Mouse (Mus musculus) midbrain, embryonic 12.5 days (tissue): Measurements from ENCODE around the gene Lca5l. TPM values are rescaled to one million over a fixed set of nuclear protein-coding genes. Genes with fewer than 3 reads are reported as not detected.
"Not testable (repeated sequence)": the region's sequence is repeated elsewhere in the genome, so short reads cannot be mapped to it uniquely, and the experiment has no call there.

Experiments used
- ATAC-seq: fragments of 200-750 bp; cut with Nextera tagmentation; 2 replicates; pipeline ENCODE4 v1.8.0; 2017; ENCODE audit warnings: low read depth, moderate TSS enrichment, moderate library complexity; ENCODE audit not compliant: low FRiP score
- H3K27ac ChIP-seq: fragments of 300-500 bp; sonication (generic); replicated peaks from 2 replicates; pipeline ENCODE4 v1.5.1; 2016; ENCODE audit warnings: mild to moderate bottlenecking
- H3K27me3 ChIP-seq: fragments of 300-500 bp; sonication (generic); 2 replicates; pipeline ENCODE4 v1.6.1; 2016; ENCODE audit warnings: mild to moderate bottlenecking
- H3K36me3 ChIP-seq: fragments of 300-500 bp; sonication (generic); 2 replicates; pipeline ENCODE4 v1.6.1; 2016
- H3K4me1 ChIP-seq: fragments of 300-500 bp; sonication (generic); 2 replicates; pipeline ENCODE4 v1.6.1; 2016
- H3K4me2 ChIP-seq: fragments of 300-500 bp; sonication (generic); replicated peaks from 2 replicates; pipeline ENCODE4 v1.6.1; 2016; ENCODE audit warnings: mild to moderate bottlenecking, moderate library complexity
- H3K4me3 ChIP-seq: fragments of 300-500 bp; sonication (generic); 2 replicates; pipeline ENCODE4 v1.5.1; 2016; ENCODE audit warnings: mild to moderate bottlenecking
- H3K9ac ChIP-seq: fragments of 300-500 bp; sonication (generic); replicated peaks from 2 replicates; pipeline ENCODE4 v1.6.1; 2016; ENCODE audit warnings: mild to moderate bottlenecking, moderate library complexity
- H3K9me3 ChIP-seq: fragments of 300-500 bp; sonication (generic); 2 replicates; pipeline ENCODE4 v1.6.1; 2016; ENCODE audit warnings: mild to moderate bottlenecking
- WGBS: fragments of 180-500 bp; shearing (Covaris S2); methylation state at CpG from one replicate; pipeline ENCODE4 v1.1.7; 2016; 5-methylcytosine and 5-hydroxymethylcytosine counted together
- polyA plus RNA-seq: library from polyadenylated mRNA; unstranded; fragments of >200 nt; fragmentation: Nextera tagmentation; extraction: Ambion mirVana; gene quantifications from 2 replicates; pipeline ENCODE4 v1.2.1, GENCODE M21; 2016

Lca5l gene
- polyA plus RNA-seq, 1 experiment from 2014 or later, result 1.6 TPM

- under 1% methylated on average over 68 of the region's 68 CpGs for WGBS
- Histone ChIP-seq H3K9ac (peak within 1 kb of the TSS; percentile 80), H3K9me3 (no peaks in the 10 kb centered on the region), H3K36me3 (no peaks in the 10 kb centered on the region), H3K27me3 (no peaks in the 10 kb centered on the region), H3K4me3 (peak within 1 kb of the TSS; percentile 87), H3K27ac (peak within 1 kb of the TSS; percentile 66), H3K4me1 (peaks cover 13% of the 10 kb centered on the region), H3K4me2 (peak within 1 kb of the TSS; percentile 74)
- peak; percentile 96 for ATAC-seq
Measured at GRCm38 (mm10) chr16:96145110-96145800, 46.8 kb downstream of the Lca5l start, which contains the start of gene Wrb. Wrb (plus strand) TSS chr16:96145407.

- not testable (repeated sequence) for H3K9ac ChIP-seq, H3K27ac ChIP-seq, H3K9me3 ChIP-seq, H3K36me3 ChIP-seq, H3K27me3 ChIP-seq
- H3K4me1 ChIP-seq, result peaks cover 13% of the 10 kb centered on the region
- 29% methylated on average over 6 of the region's 6 CpGs for WGBS
- peak; percentile 28 for ATAC-seq
- H3K4me3 ChIP-seq, result peak overlapping the region; percentile 87
- peak overlapping the region; percentile 74; the same call in 1 of the 2 replicates for H3K4me2 ChIP-seq
Measured at GRCm38 (mm10) chr16:96144748-96145109, 47.3 kb downstream of the Lca5l start.

DNA sequence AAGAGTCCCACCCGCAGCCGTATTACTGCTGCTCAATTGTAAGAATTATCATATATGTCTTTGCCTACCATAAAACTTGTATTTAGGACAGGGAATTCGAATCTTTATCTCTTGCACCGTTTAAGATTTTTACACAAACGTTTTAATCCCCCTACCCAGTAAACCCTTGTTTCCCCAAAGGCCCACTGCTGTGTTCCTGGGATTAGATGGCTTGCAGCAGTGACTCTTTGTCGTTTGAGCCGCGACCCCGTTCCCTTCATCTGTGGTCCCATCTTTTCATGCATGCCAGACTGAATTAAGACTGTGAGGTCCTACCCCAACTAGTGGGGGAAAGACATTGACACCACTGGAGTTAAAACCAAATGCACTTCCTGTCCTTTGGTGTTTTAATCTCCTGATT is 63.6 kb downstream of the Lca5l start:
- H3K4me1 ChIP-seq, result peaks cover 29% of the 10 kb centered on the region
- H3K4me3 ChIP-seq, result peak overlapping the region; percentile 95
- peak overlapping the region; percentile 97 for H3K9ac ChIP-seq
- no peak for ATAC-seq
- H3K27ac ChIP-seq, result peak overlapping the region; percentile 99
- 2% methylated on average over 9 of the region's 9 CpGs for WGBS
- peak overlapping the region; percentile 89 for H3K4me2 ChIP-seq
- no peaks in the 10 kb centered on the region for H3K9me3 ChIP-seq
- H3K36me3 ChIP-seq, result peaks cover 30% of the 10 kb centered on the region
- peaks cover 26% of the 10 kb centered on the region for H3K27me3 ChIP-seq

DNA sequence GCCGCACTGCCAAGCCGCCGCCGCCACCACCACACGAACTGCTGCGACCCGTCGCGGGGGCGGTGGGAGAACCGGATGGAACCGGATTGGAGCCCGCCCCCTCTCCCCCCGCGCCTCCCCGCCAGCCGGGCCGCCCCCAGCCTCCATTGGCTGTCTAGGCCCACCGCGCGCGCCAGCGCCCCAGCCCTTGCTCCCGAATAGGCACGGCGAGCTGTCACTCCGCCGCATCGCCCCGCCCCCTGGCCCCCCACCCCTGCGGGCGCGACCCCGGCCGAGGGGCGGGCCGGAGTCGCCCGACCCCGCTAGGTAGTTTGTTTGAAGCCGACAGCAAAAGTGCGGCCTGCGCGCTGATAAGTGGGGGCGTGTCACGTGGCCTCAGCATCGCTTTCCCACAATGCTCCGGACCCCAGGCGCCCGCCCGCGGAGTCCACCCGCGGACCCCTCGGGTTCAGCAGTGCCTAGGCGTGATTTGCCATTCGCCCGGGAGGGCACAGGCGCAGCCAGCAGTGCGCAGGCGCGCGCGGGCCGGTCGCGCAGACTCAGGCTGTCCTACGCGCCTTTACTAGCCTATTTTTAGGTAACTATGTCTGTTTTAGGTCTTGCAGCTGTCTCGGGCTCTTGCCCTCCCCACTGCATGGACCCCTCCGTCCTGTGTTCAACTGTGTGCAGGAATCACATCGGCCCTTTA is 64.3 kb downstream of the Lca5l start, which contains the start of gene Hmgn1:
Gene Hmgn1, minus strand, starts transcription at position 73 of the 688 bp plus-strand sequence.
- ATAC-seq, result peak; percentile 98
- peak within 1 kb of the TSS; percentile 97 for H3K9ac ChIP-seq
- H3K27ac ChIP-seq, result peak within 1 kb of the TSS; percentile 99
- H3K27me3 ChIP-seq, result peaks cover 26% of the 10 kb centered on the region
- peak within 1 kb of the TSS; percentile 89 for H3K4me2 ChIP-seq
- WGBS, result under 1% methylated on average over 53 of the region's 72 CpGs
- H3K4me3 ChIP-seq, result peak within 1 kb of the TSS; percentile 95
- peaks cover 36% of the 10 kb centered on the region for H3K36me3 ChIP-seq
- H3K9me3 ChIP-seq, result no peaks in the 10 kb centered on the region
- peaks cover 29% of the 10 kb centered on the region for H3K4me1 ChIP-seq

GRCm38 (mm10) chr16:96127288-96127656 is 64.8 kb downstream of the Lca5l start:
- peak; percentile 74 for ATAC-seq
- Histone ChIP-seq H3K4me2 (peak overlapping the region; percentile 89), H3K9ac (peak overlapping the region; percentile 97), H3K9me3 (no peaks in the 10 kb centered on the region), H3K4me1 (peaks cover 29% of the 10 kb centered on the region), H3K36me3 (peaks cover 41% of the 10 kb centered on the region), H3K27me3 (peaks cover 26% of the 10 kb centered on the region), H3K4me3 (peak overlapping the region; percentile 95), H3K27ac (peak overlapping the region; percentile 99)
- under 1% methylated on average over 51 of the region's 52 CpGs for WGBS

- Histone ChIP-seq H3K9me3 (no peaks in the 10 kb centered on the region), H3K4me2 (peak overlapping the region; percentile 89), H3K9ac (peak overlapping the region; percentile 97), H3K4me1 (peaks cover 29% of the 10 kb centered on the region), H3K27me3 (peaks cover 23% of the 10 kb centered on the region), H3K36me3 (peaks cover 44% of the 10 kb centered on the region), H3K27ac (peak overlapping the region; percentile 99), H3K4me3 (peak overlapping the region; percentile 95)
- 7% methylated on average over 19 of the region's 19 CpGs for WGBS
- no peak for ATAC-seq
Measured at GRCm38 (mm10) chr16:96126684-96127171, 65.3 kb downstream of the Lca5l start.

GRCm38 (mm10) chr16:96120022-96120623 is 71.9 kb downstream of the Lca5l start:
- 76% methylated on average over 4 of the region's 4 CpGs for WGBS
- Histone ChIP-seq H3K27me3 (no peaks in the 10 kb centered on the region), H3K27ac (no peak overlapping the region; the same call in 1 of the 2 replicates), H3K4me1 (0 out of 2 replicates have a peak, but pooled peaks cover 2% of the 10 kb centered on the region), H3K4me2 (no peak overlapping the region), H3K36me3 (peaks cover 48% of the 10 kb centered on the region), H3K4me3 (no peak overlapping the region), H3K9ac (no peak overlapping the region), H3K9me3 (no peaks in the 10 kb centered on the region)
- no peak for ATAC-seq

DNA sequence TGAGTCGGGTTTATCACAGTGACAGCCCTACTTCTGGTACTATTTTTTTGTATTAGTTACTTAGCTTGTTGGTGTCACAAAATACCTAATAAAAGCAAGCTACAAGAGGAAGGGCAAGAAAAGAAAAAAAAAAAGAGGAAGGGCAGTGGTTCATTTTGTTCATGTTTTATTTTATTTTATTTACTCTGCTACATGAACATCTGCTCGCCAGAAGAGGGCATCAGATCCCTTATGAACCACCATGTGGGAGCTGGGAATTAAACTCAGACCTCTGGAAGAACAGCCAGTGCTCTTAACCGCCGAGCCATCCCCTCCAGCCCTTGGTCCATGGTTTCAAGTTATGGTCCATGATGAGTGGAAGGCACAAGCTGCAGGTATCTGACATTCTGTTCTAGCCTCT is 77.3 kb downstream of the Lca5l start:
- WGBS, result 49% methylated on average over 4 of the region's 4 CpGs
- H3K36me3 ChIP-seq, result peaks cover 5% of the 10 kb centered on the region; the same call in 1 of the 2 replicates
- H3K27ac ChIP-seq, result no peak overlapping the region
- H3K4me3 ChIP-seq, result no peak overlapping the region
- no peak for ATAC-seq
- H3K4me1 ChIP-seq, result no peaks in the 10 kb centered on the region
- no peak overlapping the region for H3K9ac ChIP-seq
- H3K9me3 ChIP-seq, result no peaks in the 10 kb centered on the region
- no peak overlapping the region for H3K4me2 ChIP-seq
- H3K27me3 ChIP-seq, result no peaks in the 10 kb centered on the region

DNA sequence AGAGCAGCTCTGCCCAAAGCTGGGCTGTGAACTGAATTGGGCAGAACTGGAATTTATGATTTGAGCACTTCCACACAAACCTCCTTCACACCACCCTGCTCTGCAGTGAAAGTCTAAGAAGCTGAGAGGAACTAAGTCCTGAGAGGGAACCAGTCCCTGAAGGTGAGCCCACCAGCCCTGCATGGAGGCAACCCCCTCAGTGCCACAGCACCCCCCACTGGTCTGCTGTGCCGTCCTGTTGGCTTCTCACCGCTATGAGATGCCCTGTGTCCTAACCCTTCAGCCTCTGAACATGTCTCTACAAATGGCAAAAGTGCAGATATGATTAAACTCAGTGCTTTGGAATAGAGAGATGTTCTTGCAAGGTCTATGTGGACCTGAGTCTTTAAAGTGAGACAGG is 79.3 kb downstream of the Lca5l start:
- Histone ChIP-seq H3K36me3 (no peaks in the 10 kb centered on the region; the same call in 1 of the 2 replicates), H3K27me3 (no peaks in the 10 kb centered on the region), H3K9me3 (no peaks in the 10 kb centered on the region), H3K4me3 (no peak overlapping the region), H3K4me2 (no peak overlapping the region), H3K9ac (no peak overlapping the region), H3K4me1 (no peaks in the 10 kb centered on the region), H3K27ac (no peak overlapping the region)
- WGBS, result 49% methylated on average over 2 of the region's 2 CpGs
- no peak for ATAC-seq

- no peak overlapping the region for H3K27ac ChIP-seq
- WGBS, result 89% methylated on average over 5 of the region's 5 CpGs
- no peak for ATAC-seq
- no peaks in the 10 kb centered on the region for H3K4me1 ChIP-seq
- no peak overlapping the region for H3K9ac ChIP-seq
- H3K9me3 ChIP-seq, result no peaks in the 10 kb centered on the region
- no peaks in the 10 kb centered on the region for H3K36me3 ChIP-seq
- H3K4me3 ChIP-seq, result no peak overlapping the region
- no peaks in the 10 kb centered on the region for H3K27me3 ChIP-seq
- H3K4me2 ChIP-seq, result no peak overlapping the region
Measured at GRCm38 (mm10) chr16:96110655-96111345, 81.3 kb downstream of the Lca5l start.

DNA sequence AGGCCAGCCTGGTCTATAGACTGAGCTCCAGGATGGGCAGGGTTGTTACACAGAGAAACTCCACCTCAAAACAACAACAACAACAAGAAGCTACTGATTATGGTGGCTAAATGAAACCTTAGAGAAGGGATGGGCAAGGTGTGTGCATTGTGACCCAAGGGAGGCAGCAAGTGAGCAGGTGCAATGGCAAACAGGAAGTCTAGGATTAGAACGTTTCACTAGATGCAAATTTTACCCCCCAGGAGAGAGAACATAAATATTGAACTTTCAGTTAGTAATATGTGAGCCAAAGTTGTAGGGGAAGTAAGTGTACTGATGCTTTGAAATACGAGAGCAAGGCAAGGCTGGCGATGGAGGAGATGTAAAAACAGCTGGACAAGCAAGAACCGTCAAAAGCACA is 82.4 kb downstream of the Lca5l start:
- no peak for ATAC-seq
- Histone ChIP-seq H3K9me3 (no peaks in the 10 kb centered on the region), H3K36me3 (no peaks in the 10 kb centered on the region), H3K27ac (no peak overlapping the region), H3K9ac (no peak overlapping the region), H3K27me3 (no peaks in the 10 kb centered on the region), H3K4me2 (no peak overlapping the region), H3K4me3 (no peak overlapping the region), H3K4me1 (no peaks in the 10 kb centered on the region)
- WGBS, result 69% methylated on average over 4 of the region's 4 CpGs
